Mouse (Mus musculus): Measurements from ENCODE around the gene Cxcl2.

DNA sequence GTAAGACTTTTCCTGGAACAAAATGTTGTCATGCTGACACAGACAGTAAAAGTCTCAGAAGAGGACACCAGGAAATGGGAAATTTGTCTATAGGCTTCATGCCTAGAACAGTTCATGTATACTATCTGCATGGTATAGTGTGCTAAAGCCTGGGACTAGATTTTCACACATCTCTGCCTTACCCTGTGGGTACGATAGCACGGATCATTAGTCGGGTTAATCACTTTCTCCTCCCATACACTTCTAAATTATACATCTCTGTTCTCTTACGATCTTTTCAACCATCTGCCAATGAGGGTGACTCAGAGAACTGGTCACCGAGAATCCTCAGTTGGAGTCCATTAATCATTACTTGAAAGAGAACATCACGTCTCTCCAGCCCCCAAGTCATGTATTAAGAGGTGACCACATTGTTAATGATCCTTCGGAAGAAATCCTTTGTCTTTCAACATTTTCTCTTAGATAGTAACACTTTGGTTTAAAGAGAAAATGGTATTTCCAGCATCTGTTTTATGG is 23.3 kb upstream of the Cxcl2 start:
- TF ChIP-seq POLR2A (IDR thresholded peaks at IDR 0.05; ENCODE audit: insufficient read length, low read depth) (no peak), USF1 (IDR thresholded peaks at IDR 0.05; ENCODE audit: low read depth) (no peak), MYOD1 (IDR thresholded peaks at IDR 0.05; ENCODE audit: control insufficient read depth in 1 of 3, insufficient read length in 2 of 3, low read depth in 2 of 3) (no peak), E2F4 (IDR thresholded peaks at IDR 0.05; ENCODE audit: insufficient read depth) (no peak), POLR2AphosphoS2 (IDR thresholded peaks at IDR 0.05; ENCODE audit: insufficient read length, low read depth) (no peak), TCF12 (IDR thresholded peaks at IDR 0.05; ENCODE audit: insufficient read depth, poor library complexity, severe bottlenecking) (no peak), TCF3 (IDR thresholded peaks at IDR 0.05; ENCODE audit: insufficient read length, low read depth) (no peak), REST (IDR thresholded peaks at IDR 0.05; ENCODE audit: insufficient read depth, insufficient read length) (no peak), CEBPB (IDR thresholded peaks at IDR 0.05; ENCODE audit: insufficient read depth, poor library complexity, severe bottlenecking) (no peak), MYOG (IDR thresholded peaks at IDR 0.05; ENCODE audit: control insufficient read depth in 1 of 3, insufficient read depth in 1 of 3, insufficient read length in 2 of 3, low read depth in 2 of 3) (no peak), MAX (IDR thresholded peaks at IDR 0.05; ENCODE audit: low read depth) (no peak), SRF (IDR thresholded peaks at IDR 0.05; ENCODE audit: control insufficient read depth, insufficient read length, low read depth) (no peak)
